Mouse (Mus musculus): ENCODE measurements around the gene Focad.

Focad gene

GRCm38 (mm10) chr4:88094062-88094767, at the start of gene Focad:
TSS of gene Focad (plus strand) at chr4:88094629.
- DNase-seq (ENCODE audit: low spot score): peak; percentile 97

DNA sequence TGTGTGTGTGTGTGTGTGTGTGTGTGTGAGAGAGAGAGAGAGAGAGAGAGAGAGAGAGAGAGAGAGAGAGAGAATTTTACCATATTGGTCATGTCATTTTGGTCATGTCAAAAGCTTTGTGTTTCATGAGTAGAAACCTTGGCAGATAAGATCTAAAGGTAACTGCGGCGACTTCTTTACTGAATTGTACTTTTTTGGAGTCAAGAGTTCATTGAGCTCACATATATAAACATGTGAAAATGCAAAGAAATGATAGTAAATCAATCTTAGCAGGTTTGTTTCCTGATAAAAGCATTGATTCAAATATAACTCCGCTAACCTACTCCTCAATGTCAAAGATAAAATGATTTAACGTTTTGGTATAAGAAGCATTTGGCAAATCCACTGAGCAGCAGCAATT, 49.3 kb upstream of the Focad start:
- no peak for DNase-seq (ENCODE audit: low spot score)

GRCm38 (mm10) chr4:88046280-88046679, 48.1 kb upstream of the Focad start:
- DNase-seq (ENCODE audit: low spot score): no peak

DNA sequence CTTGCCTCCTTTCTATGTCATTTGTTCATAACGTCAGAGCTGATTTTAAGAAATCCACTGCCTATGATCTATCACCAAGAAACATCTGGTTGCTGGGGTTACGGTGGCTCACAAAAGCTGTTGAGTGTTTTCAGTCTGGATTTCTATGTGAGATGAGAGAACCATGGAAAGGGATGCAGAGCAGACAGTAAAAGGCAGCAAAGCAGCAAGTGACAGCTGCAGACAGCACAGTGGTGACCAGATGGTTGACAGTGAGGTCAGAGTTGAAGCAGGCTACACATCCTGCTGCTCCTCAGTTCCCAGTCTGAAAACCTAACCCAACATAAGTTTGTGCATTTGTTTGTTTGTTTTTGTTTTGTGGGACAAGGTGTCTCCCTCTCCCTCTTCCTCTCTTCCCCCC, 19.0 kb upstream of the Focad start:
- DNase-seq (ENCODE audit: low spot score): no peak

- DNase-seq (ENCODE audit: low spot score): no peak
Measured at GRCm38 (mm10) chr4:88078983-88079382, 15.4 kb upstream of the Focad start.

DNA sequence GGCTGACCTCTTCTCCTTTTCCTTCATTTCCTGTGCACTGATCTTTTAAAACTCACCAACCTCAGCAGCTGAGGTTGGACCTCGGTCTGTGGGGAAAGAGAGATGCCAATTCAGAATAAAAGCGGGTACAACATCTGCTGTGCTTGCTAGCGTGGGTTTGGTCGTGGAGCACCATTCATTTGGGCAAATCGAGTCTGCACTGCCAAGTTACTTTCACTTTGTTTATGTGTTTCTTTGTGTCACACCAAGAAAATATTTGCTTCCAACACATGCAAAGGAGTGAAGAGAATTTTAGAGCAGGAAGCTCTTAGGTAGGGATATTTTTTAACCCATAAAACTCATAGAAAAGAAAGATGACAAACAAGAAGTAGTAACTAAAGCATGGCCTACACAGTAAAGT, 13.0 kb upstream of the Focad start:
- no peak for DNase-seq (ENCODE audit: low spot score)

DNA sequence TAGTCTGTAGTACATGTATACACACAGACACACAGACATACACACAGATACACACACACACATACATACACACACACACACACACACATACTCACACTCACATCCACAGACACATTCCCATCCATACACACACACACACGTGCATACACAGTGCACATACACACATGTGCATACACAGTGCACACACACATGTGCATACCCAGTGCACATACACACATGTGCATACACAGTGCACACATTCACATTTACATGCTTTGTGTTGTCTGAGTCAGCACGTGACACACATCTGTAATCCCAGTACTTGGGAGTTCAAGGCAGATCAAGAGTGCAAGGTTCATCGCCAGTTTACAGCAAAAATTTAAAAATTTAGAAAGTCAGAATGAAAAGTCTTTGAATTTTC, 12.5 kb upstream of the Focad start:
- no peak for DNase-seq (ENCODE audit: low spot score)

- no peak for DNase-seq (ENCODE audit: low spot score)
Measured at GRCm38 (mm10) chr4:88082381-88082780, 12.0 kb upstream of the Focad start.

DNA sequence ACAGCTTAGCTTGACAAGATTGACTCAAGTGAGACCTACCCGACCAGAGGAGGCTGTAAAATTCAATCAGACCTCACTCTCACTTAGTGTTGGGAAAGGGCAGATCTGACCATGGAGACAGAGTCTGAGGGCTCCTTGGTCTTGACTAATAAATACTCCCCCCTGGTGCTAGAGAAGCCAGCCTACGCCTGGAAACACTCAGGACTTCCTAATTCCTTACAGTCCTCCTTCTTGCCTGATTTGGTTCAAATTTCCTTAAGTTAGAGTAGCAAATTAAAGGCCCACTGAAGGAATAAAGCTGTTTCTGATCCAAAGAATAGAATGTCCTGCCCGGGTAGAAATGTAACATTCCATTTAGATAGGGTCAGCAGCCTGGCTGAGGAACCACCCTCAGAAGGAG, 10.6 kb upstream of the Focad start:
- DNase-seq (ENCODE audit: low spot score): no peak

DNA sequence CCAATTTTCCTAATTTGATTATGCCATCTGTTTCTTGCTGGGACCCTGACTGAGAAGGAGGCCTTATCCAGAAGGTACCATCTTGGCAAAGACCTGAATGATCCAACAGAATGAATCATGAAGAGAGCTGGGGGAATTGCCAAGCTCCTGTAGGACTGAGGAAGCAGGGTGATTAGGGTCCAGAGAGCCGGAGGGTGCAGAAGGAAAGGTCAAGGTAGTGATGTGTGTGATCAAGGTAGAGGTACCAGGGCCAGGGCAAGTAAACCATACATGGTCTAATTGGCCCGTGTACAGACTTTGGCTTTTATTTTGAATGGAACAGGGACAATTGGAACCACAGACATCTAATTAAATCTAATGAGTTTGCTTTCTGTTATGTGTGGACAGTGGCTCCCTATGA, 4.1 kb upstream of the Focad start:
- DNase-seq (ENCODE audit: low spot score): no peak

- DNase-seq (ENCODE audit: low spot score): no peak
Measured at GRCm38 (mm10) chr4:88094768-88095420, 465 bp downstream of the Focad start.

DNA sequence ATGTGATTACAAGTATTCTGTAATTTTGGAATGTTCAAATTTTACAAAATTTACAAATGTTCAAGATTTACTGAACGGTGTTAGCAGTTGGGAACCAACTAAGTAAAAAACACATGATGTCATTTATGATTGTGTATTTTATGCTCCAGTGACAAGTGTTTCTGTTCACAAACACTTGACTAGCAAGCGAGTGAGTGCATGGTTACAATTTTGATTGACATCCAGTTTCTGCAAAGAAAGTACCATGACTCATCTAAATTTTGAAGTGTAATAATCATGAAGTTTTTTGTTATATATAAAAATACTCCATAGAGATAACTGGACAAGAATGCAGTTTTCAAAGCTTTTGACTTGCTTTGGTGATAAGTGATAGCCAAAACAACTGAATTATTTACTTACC, 1.3 kb downstream of the Focad start:
- no peak for DNase-seq (ENCODE audit: low spot score)

DNA sequence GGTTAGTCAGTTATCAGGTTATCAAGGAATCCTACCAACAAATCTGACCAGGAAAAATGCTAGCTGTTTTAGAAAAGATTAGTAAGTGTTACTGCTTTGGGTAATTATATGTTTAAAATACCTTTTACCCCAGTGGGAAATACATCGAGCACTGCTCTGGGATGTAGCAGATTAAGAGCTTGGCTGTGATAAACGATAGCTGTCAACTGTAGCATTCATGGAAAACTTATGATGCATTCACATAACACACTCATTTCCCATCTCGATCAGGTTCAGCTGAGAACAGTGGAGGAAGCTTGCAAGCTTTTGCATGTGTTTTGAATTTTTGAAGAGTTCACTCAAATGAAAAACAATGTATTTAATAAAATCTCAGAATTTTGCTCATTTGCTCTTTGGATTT, 14.2 kb downstream of the Focad start:
- DNase-seq (ENCODE audit: low spot score): no peak

DNA sequence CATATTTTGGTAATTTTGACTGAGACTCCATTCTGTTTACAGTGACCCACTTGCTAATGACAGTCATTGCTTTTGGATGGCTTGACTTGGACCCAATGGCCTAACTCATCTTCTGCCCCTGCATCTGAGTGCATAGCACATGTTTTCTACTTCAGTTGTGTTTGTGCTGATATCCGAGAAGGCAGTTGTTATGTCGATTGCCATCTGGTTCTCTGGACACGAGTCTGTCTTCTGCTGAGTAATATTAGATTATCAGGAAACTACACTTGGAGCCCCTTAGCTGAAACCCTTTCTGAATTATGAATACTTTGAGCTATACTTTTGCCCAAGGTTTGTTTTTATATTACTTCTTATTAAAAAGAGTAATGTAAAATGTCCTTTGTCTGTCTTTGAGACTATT, 22.9 kb downstream of the Focad start:
- no peak for DNase-seq (ENCODE audit: low spot score)

DNA sequence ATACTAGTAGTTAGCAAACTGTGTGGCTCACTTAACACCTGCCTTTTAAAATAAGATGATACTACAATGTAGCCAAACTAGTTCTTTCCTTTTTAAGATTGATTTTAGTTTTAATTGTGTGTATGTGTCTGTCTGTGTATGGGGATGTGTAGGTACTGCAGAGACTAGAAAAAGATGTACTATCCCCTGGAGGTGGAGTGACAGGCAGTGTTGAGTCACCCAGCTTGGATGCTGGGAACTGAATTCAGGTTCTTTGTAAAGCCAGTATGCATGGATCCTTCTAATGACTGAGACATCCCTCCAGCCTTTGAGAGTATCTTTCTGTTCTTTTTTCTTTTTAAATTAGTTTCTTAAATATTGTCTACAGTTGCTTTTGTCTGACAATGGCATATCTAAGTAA, 23.5 kb downstream of the Focad start:
- no peak for DNase-seq (ENCODE audit: low spot score)

DNA sequence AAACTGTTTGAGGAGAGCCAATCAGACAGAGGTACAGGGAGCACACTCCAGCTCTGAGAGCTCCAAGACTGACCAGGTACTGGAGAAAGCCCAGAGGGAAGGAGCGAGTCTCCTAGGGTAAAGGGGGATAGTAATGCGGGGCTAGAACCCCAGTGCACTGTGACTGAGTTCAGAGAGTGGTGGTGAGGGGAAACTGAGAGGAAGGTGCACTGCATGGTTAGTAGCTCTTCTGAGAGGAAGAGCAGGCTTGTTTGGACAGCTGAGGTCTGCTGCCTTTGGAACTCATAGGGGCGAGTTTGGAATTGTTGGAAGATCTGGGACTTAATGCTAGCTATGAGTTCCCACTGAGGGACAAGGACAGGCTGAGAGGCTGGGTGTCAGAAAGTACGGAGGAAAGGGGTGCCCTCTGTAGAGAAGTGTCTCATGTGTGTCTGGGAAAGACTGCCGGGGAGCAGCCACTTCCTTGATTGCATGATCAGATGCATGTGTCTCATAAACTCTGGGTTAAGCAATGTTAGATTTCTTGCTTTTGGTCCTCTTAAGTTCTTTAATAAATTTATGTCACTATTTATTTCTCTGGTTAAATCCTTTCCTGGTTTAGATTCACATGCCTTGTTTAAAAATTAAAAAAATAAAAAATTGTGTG, 24.4 kb downstream of the Focad start:
- no peak for DNase-seq (ENCODE audit: low spot score)

DNA sequence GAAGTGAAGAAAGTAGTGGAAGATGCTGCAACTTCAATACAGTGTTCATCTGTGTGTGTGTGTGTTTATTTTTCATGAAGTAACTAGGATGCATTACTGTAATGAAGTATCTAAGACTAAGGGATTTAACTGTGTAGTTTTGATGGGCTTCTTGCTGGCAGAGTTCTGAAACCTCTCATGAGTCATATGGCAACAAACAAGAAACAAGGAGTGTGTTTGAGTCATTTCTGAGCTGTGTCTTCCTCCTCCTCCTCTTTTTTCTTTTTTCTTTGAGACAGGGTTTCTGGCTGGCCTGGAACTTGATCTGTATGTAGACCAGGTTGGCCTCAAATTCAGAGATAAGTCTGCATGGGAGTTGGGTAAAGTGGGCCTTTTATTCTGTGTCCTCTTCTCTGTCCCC, 25.7 kb downstream of the Focad start:
- DNase-seq (ENCODE audit: low spot score): no peak

DNA sequence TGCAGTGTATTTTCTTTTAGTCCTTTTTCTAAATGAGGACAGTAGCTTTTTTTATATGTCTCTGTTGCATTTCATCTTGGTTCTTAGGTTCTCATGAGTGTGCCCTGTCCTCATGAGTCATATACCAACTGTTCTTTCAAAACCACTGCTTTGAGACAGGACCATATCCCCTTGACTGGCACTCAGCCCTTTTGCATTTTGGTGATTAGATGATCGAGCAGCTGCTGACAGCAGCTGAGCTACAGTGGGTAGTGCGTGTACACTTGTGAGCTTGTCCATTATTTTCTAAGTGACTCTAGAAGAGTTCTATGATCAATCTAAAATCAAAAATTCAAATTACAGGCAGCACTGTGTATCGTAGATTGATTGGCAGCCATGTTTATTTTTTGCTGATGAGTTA, 28.0 kb downstream of the Focad start:
- DNase-seq (ENCODE audit: low spot score): no peak

GRCm38 (mm10) chr4:88135936-88136335, 41.5 kb downstream of the Focad start:
- no peak for DNase-seq (ENCODE audit: low spot score)

GRCm38 (mm10) chr4:88136528-88136927, 42.1 kb downstream of the Focad start:
- no peak for DNase-seq (ENCODE audit: low spot score)

DNA sequence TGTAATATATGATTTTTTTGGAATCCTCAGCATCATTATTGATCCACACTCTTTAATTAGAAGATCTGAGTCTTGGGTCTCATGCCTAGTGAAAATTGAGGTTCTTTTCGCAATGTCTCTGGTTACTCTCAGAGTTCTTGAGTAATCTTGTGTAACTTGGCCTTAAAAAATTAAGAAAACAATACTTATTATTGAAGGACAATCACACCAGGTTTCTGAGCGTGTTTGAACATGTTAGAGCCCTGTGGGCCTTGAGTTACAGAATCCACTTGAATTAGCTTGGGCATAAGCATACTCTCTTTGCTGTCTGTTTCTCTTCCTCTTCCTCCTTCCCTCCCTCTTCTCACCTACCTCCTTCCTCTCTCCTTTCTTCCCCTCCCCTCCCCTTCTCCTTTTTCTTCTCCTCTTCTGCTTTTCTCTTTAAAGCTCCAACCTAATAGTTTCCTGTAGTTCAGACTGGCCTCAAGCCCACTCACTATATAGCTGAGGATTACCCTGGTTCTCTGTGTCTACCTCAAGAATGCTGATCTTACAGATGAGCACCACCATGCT, 44.0 kb downstream of the Focad start:
- no peak for DNase-seq (ENCODE audit: low spot score)

- no peak for DNase-seq (ENCODE audit: low spot score)
Measured at GRCm38 (mm10) chr4:88149462-88149861, 55.0 kb downstream of the Focad start.

- no peak for DNase-seq (ENCODE audit: low spot score)
Measured at GRCm38 (mm10) chr4:88155490-88156160, 61.2 kb downstream of the Focad start.

All from ovary, adult 18-20 months (tissue).